Mouse (Mus musculus): Measurements from ENCODE around the gene Gm10320. TPM values are rescaled to one million over a fixed set of nuclear protein-coding genes. Genes with fewer than 3 reads are reported as not detected.

Gene Gm10320
- polyA plus RNA-seq, 1 experiment from 2014 or later, result 1.2 TPM

- H3K9me3 ChIP-seq (ENCODE audit: control insufficient read depth, low read length), result peaks cover 6% of the 10 kb centered on the region; the same call in 1 of the 2 replicates
- ATAC-seq (ENCODE audit: low FRiP score, low TSS enrichment), result peak; percentile 4; the same call in 1 of the 2 replicates
- peaks cover 30% of the 10 kb centered on the region for H3K4me1 ChIP-seq (ENCODE audit: control insufficient read depth, insufficient read depth, low read length)
- H3K27me3 ChIP-seq (ENCODE audit: control insufficient read depth, insufficient read depth, low read length), result no peaks in the 10 kb centered on the region; the same call in 1 of the 2 replicates
- peak overlapping the region; percentile 19 for H3K4me2 ChIP-seq (replicated peaks; ENCODE audit: low read depth, low read length)
- H3K36me3 ChIP-seq (ENCODE audit: control insufficient read depth, insufficient read depth, low read length), result no peaks in the 10 kb centered on the region
- peak overlapping the region; percentile 28; the same call in 1 of the 2 replicates for H3K9ac ChIP-seq (ENCODE audit: low read depth, low read length)
- 22% methylated on average over 12 of the region's 12 CpGs for WGBS
- no peak overlapping the region for H3K4me3 ChIP-seq (ENCODE audit: low read length)
- H3K27ac ChIP-seq (ENCODE audit: low read depth, low read length), result peak overlapping the region; percentile 63; the same call in 1 of the 2 replicates
Measured at GRCm38 (mm10) chr13:98532699-98533375, 41.0 kb upstream of the Gm10320 start.

GRCm38 (mm10) chr13:98531976-98532375 lies 40.2 kb upstream of the Gm10320 start:
- Histone ChIP-seq H3K9me3 (ENCODE audit: control insufficient read depth, low read length) (peaks cover 6% of the 10 kb centered on the region; the same call in 1 of the 2 replicates), H3K4me3 (ENCODE audit: low read length) (no peak overlapping the region), H3K27me3 (ENCODE audit: control insufficient read depth, insufficient read depth, low read length) (no peaks in the 10 kb centered on the region; the same call in 1 of the 2 replicates), H3K9ac (ENCODE audit: low read depth, low read length) (no peak overlapping the region), H3K36me3 (ENCODE audit: control insufficient read depth, insufficient read depth, low read length) (no peaks in the 10 kb centered on the region), H3K27ac (ENCODE audit: low read depth, low read length) (no peak overlapping the region), H3K4me2 (replicated peaks; ENCODE audit: low read depth, low read length) (no peak overlapping the region), H3K4me1 (ENCODE audit: control insufficient read depth, insufficient read depth, low read length) (peaks cover 30% of the 10 kb centered on the region)
- WGBS, result 76% methylated on average over 9 of the region's 9 CpGs
- no peak for ATAC-seq (ENCODE audit: low FRiP score, low TSS enrichment)

- H3K4me1 ChIP-seq (ENCODE audit: control insufficient read depth, insufficient read depth, low read length), result peaks cover 30% of the 10 kb centered on the region
- H3K36me3 ChIP-seq (ENCODE audit: control insufficient read depth, insufficient read depth, low read length), result no peaks in the 10 kb centered on the region
- ATAC-seq (ENCODE audit: low FRiP score, low TSS enrichment), result no peak
- peaks cover 6% of the 10 kb centered on the region; the same call in 1 of the 2 replicates for H3K9me3 ChIP-seq (ENCODE audit: control insufficient read depth, low read length)
- H3K27ac ChIP-seq (ENCODE audit: low read depth, low read length), result no peak overlapping the region
- H3K4me3 ChIP-seq (ENCODE audit: low read length), result no peak overlapping the region
- WGBS, result 39% methylated on average over 3 of the region's 3 CpGs
- H3K9ac ChIP-seq (ENCODE audit: low read depth, low read length), result no peak overlapping the region
- H3K4me2 ChIP-seq (replicated peaks; ENCODE audit: low read depth, low read length), result no peak overlapping the region
- no peaks in the 10 kb centered on the region; the same call in 1 of the 2 replicates for H3K27me3 ChIP-seq (ENCODE audit: control insufficient read depth, insufficient read depth, low read length)
Measured at GRCm38 (mm10) chr13:98531306-98531705, 39.5 kb upstream of the Gm10320 start.

- no peak overlapping the region for H3K27ac ChIP-seq (ENCODE audit: low read depth, low read length)
- 71% methylated on average over 6 of the region's 6 CpGs for WGBS
- no peak for ATAC-seq (ENCODE audit: low FRiP score, low TSS enrichment)
- no peaks in the 10 kb centered on the region for H3K4me1 ChIP-seq (ENCODE audit: control insufficient read depth, insufficient read depth, low read length)
- no peak overlapping the region for H3K9ac ChIP-seq (ENCODE audit: low read depth, low read length)
- H3K36me3 ChIP-seq (ENCODE audit: control insufficient read depth, insufficient read depth, low read length), result no peaks in the 10 kb centered on the region
- peaks cover 3% of the 10 kb centered on the region; the same call in 1 of the 2 replicates for H3K9me3 ChIP-seq (ENCODE audit: control insufficient read depth, low read length)
- no peak overlapping the region for H3K4me3 ChIP-seq (ENCODE audit: low read length)
- H3K4me2 ChIP-seq (replicated peaks; ENCODE audit: low read depth, low read length), result no peak overlapping the region
- no peaks in the 10 kb centered on the region for H3K27me3 ChIP-seq (ENCODE audit: control insufficient read depth, insufficient read depth, low read length)
Measured at GRCm38 (mm10) chr13:98523719-98524316, 32.0 kb upstream of the Gm10320 start.

- H3K9me3 ChIP-seq (ENCODE audit: control insufficient read depth, low read length), result peaks cover 3% of the 10 kb centered on the region; the same call in 1 of the 2 replicates
Measured at GRCm38 (mm10) chr13:98518341-98518740, 26.5 kb upstream of the Gm10320 start.

GRCm38 (mm10) chr13:98517666-98518065 lies 25.9 kb upstream of the Gm10320 start:
- no peak overlapping the region for H3K4me3 ChIP-seq (ENCODE audit: low read length)
- 0 out of 2 replicates have a peak, but pooled peaks cover 3% of the 10 kb centered on the region for H3K27me3 ChIP-seq (ENCODE audit: control insufficient read depth, insufficient read depth, low read length)
- H3K9ac ChIP-seq (ENCODE audit: low read depth, low read length), result no peak overlapping the region
- no peaks in the 10 kb centered on the region for H3K36me3 ChIP-seq (ENCODE audit: control insufficient read depth, insufficient read depth, low read length)
- 45% methylated on average over 5 of the region's 5 CpGs for WGBS
- peaks cover 3% of the 10 kb centered on the region; the same call in 1 of the 2 replicates for H3K9me3 ChIP-seq (ENCODE audit: control insufficient read depth, low read length)
- H3K4me1 ChIP-seq (ENCODE audit: control insufficient read depth, insufficient read depth, low read length), result peaks cover 3% of the 10 kb centered on the region; the same call in 1 of the 2 replicates
- ATAC-seq (ENCODE audit: low FRiP score, low TSS enrichment), result no peak
- no peak overlapping the region for H3K4me2 ChIP-seq (replicated peaks; ENCODE audit: low read depth, low read length)
- H3K27ac ChIP-seq (ENCODE audit: low read depth, low read length), result no peak overlapping the region

More at GRCm38 (mm10) chr13:98518341-98518740, 26.5 kb upstream of the Gm10320 start:
- Histone ChIP-seq H3K9ac (ENCODE audit: low read depth, low read length) (peak overlapping the region; percentile 13; the same call in 1 of the 2 replicates), H3K27me3 (ENCODE audit: control insufficient read depth, insufficient read depth, low read length) (0 out of 2 replicates have a peak, but pooled peaks cover 3% of the 10 kb centered on the region), H3K4me2 (replicated peaks; ENCODE audit: low read depth, low read length) (no peak overlapping the region; the same call in 1 of the 2 replicates), H3K4me3 (ENCODE audit: low read length) (no peak overlapping the region), H3K36me3 (ENCODE audit: control insufficient read depth, insufficient read depth, low read length) (no peaks in the 10 kb centered on the region), H3K4me1 (ENCODE audit: control insufficient read depth, insufficient read depth, low read length) (peaks cover 3% of the 10 kb centered on the region; the same call in 1 of the 2 replicates), H3K27ac (ENCODE audit: low read depth, low read length) (no peak overlapping the region)
- 18% methylated on average over 11 of the region's 11 CpGs for WGBS
- ATAC-seq (ENCODE audit: low FRiP score, low TSS enrichment), result peak; percentile 72; the same call in 1 of the 2 replicates

- WGBS, result 87% methylated on average over 4 of the region's 4 CpGs
- Histone ChIP-seq H3K4me1 (ENCODE audit: control insufficient read depth, insufficient read depth, low read length) (peaks cover 3% of the 10 kb centered on the region; the same call in 1 of the 2 replicates), H3K36me3 (ENCODE audit: control insufficient read depth, insufficient read depth, low read length) (no peaks in the 10 kb centered on the region), H3K9ac (ENCODE audit: low read depth, low read length) (no peak overlapping the region), H3K4me3 (ENCODE audit: low read length) (no peak overlapping the region), H3K9me3 (ENCODE audit: control insufficient read depth, low read length) (no peaks in the 10 kb centered on the region), H3K27ac (ENCODE audit: low read depth, low read length) (no peak overlapping the region), H3K4me2 (replicated peaks; ENCODE audit: low read depth, low read length) (no peak overlapping the region), H3K27me3 (ENCODE audit: control insufficient read depth, insufficient read depth, low read length) (0 out of 2 replicates have a peak, but pooled peaks cover 3% of the 10 kb centered on the region)
- ATAC-seq (ENCODE audit: low FRiP score, low TSS enrichment), result no peak
Measured at GRCm38 (mm10) chr13:98516985-98517384, 25.2 kb upstream of the Gm10320 start.

- no peaks in the 10 kb centered on the region for H3K4me1 ChIP-seq (ENCODE audit: control insufficient read depth, insufficient read depth, low read length)
- no peak for ATAC-seq (ENCODE audit: low FRiP score, low TSS enrichment)
- no peak overlapping the region for H3K27ac ChIP-seq (ENCODE audit: low read depth, low read length)
- no peak overlapping the region for H3K4me3 ChIP-seq (ENCODE audit: low read length)
- no peak overlapping the region for H3K4me2 ChIP-seq (replicated peaks; ENCODE audit: low read depth, low read length)
- H3K9me3 ChIP-seq (ENCODE audit: control insufficient read depth, low read length), result no peaks in the 10 kb centered on the region
- H3K9ac ChIP-seq (ENCODE audit: low read depth, low read length), result no peak overlapping the region
- H3K27me3 ChIP-seq (ENCODE audit: control insufficient read depth, insufficient read depth, low read length), result peaks cover 9% of the 10 kb centered on the region
- H3K36me3 ChIP-seq (ENCODE audit: control insufficient read depth, insufficient read depth, low read length), result no peaks in the 10 kb centered on the region
- 82% methylated on average over 4 of the region's 4 CpGs for WGBS
Measured at GRCm38 (mm10) chr13:98512066-98512465, 20.3 kb upstream of the Gm10320 start.

GRCm38 (mm10) chr13:98507656-98508055 lies 15.9 kb upstream of the Gm10320 start:
- no peak for ATAC-seq (ENCODE audit: low FRiP score, low TSS enrichment)
- H3K4me2 ChIP-seq (replicated peaks; ENCODE audit: low read depth, low read length), result no peak overlapping the region
- H3K4me3 ChIP-seq (ENCODE audit: low read length), result no peak overlapping the region
- H3K9me3 ChIP-seq (ENCODE audit: control insufficient read depth, low read length), result no peaks in the 10 kb centered on the region
- peaks cover 43% of the 10 kb centered on the region for H3K27me3 ChIP-seq (ENCODE audit: control insufficient read depth, insufficient read depth, low read length)
- H3K4me1 ChIP-seq (ENCODE audit: control insufficient read depth, insufficient read depth, low read length), result peaks cover 22% of the 10 kb centered on the region; the same call in 1 of the 2 replicates
- no peaks in the 10 kb centered on the region for H3K36me3 ChIP-seq (ENCODE audit: control insufficient read depth, insufficient read depth, low read length)
- 56% methylated on average over 2 of the region's 2 CpGs for WGBS
- H3K9ac ChIP-seq (ENCODE audit: low read depth, low read length), result no peak overlapping the region
- no peak overlapping the region for H3K27ac ChIP-seq (ENCODE audit: low read depth, low read length)
